Mouse (Mus musculus) lung, postnatal 0 days (tissue): Measurements from ENCODE around the gene Pde2a.

Source experiments
- CTCF ChIP-seq: IDR thresholded peaks from 2 replicates; pipeline ENCODE4 v1.5.1; 2016; ENCODE audit warnings: antibody characterized with exemption, mild to moderate bottlenecking
- EP300 ChIP-seq: IDR thresholded peaks from 2 replicates; pipeline ENCODE4 v1.6.1; 2016; ENCODE audit warnings: antibody characterized with exemption, mild to moderate bottlenecking, control low read depth

- TF ChIP-seq CTCF: peak; percentile 53
- no peak for TF ChIP-seq EP300
Measured at GRCm38 (mm10) chr7:101403831-101404230, 17.7 kb upstream of the Pde2a start.
